9 mouse cellular contexts compared by ENCODE assay signal in genomic region chr19:11777191-11777865, GRCm38 (mm10). TPM values are rescaled to one million over a fixed set of nuclear protein-coding genes. Genes with fewer than 3 reads are reported as not detected.
DNase-seq lines count a peak whose midpoint lies in the region; ATAC-seq lines count a peak whose summit lies in the region.
"Had no signal": no experiment of that assay in that cellular context is flagged by ENCODE, and none has a peak within 500 bp of the region (broad histone marks: within the 10 kb centered on the region; RNA-seq: fewer than 3 reads in every experiment).

No protein-coding gene starts in this region.

- H3K27me3 ChIP-seq in kidney, embryonic 14.5 days (ENCODE audit: control insufficient read depth, insufficient read depth, low read length): no peaks in the 10 kb centered on the region
- no peaks in the 10 kb centered on the region for H3K27me3 ChIP-seq in forebrain, embryonic 13.5 days
- H3K27me3 ChIP-seq in limb, embryonic 11.5 days (ENCODE audit: control insufficient read depth, insufficient read depth, low read length): no peaks in the 10 kb centered on the region

- H3K4me1 ChIP-seq in kidney, embryonic 14.5 days (ENCODE audit: control insufficient read depth, insufficient read depth, low read length): no peaks in the 10 kb centered on the region
- H3K4me1 ChIP-seq in forebrain, embryonic 13.5 days: no peaks in the 10 kb centered on the region
- no peaks in the 10 kb centered on the region for H3K4me1 ChIP-seq in limb, embryonic 11.5 days (ENCODE audit: control insufficient read depth, insufficient read depth, low read length)

- H3K27ac ChIP-seq in kidney, embryonic 14.5 days (ENCODE audit: low read depth, low read length): no peak overlapping the region
- no peak overlapping the region for H3K27ac ChIP-seq in forebrain, embryonic 13.5 days
- no peak overlapping the region for H3K27ac ChIP-seq in limb, embryonic 11.5 days (replicated peaks; ENCODE audit: low read depth, low read length)

- WGBS in kidney, embryonic 14.5 days: 64% methylated on average over 7 of the region's 7 CpGs
- 66% methylated on average over 7 of the region's 7 CpGs for WGBS in forebrain, embryonic 13.5 days
- 70% methylated on average over 7 of the region's 7 CpGs for WGBS in limb, embryonic 11.5 days

- H3K9me3 ChIP-seq in kidney, embryonic 14.5 days (ENCODE audit: control insufficient read depth, low read length): no peaks in the 10 kb centered on the region
- no peaks in the 10 kb centered on the region for H3K9me3 ChIP-seq in forebrain, embryonic 13.5 days (replicated peaks)
- H3K9me3 ChIP-seq in limb, embryonic 11.5 days (ENCODE audit: control insufficient read depth, low read length): no peaks in the 10 kb centered on the region

- H3K4me3 ChIP-seq in kidney, embryonic 14.5 days (ENCODE audit: low read length): no peak overlapping the region
- H3K4me3 ChIP-seq in forebrain, embryonic 13.5 days: no peak overlapping the region
- no peak overlapping the region for H3K4me3 ChIP-seq in limb, embryonic 11.5 days (ENCODE audit: low read depth, low read length)

- ATAC-seq in kidney, embryonic 14.5 days (ENCODE audit: low FRiP score, low TSS enrichment): no peak
- peak; percentile 50; the same call in 1 of the 2 replicates for ATAC-seq in forebrain, embryonic 13.5 days
- ATAC-seq in limb, embryonic 11.5 days (ENCODE audit: insufficient number of reproducible peaks, low FRiP score, low TSS enrichment, low read depth): no peak

- peaks cover 25% of the 10 kb centered on the region for H3K36me3 ChIP-seq in kidney, embryonic 14.5 days (ENCODE audit: control insufficient read depth, insufficient read depth, low read length)
- H3K36me3 ChIP-seq in forebrain, embryonic 13.5 days (ENCODE audit: poor library complexity, severe bottlenecking): peaks cover 29% of the 10 kb centered on the region
- H3K36me3 ChIP-seq in limb, embryonic 11.5 days (ENCODE audit: control insufficient read depth, insufficient read depth, low read length): no peaks in the 10 kb centered on the region; the same call in 1 of the 2 replicates

- peak; percentile 75 for DNase-seq in kidney, adult 18-20 months
- peak; percentile 52 for DNase-seq in c-Kit-positive CD71-positive TER-119-negative erythroid progenitor cells, embryonic 14.5 days (ENCODE audit: low read depth)
- DNase-seq in induced T-regulatory cell, adult 2 months (ENCODE audit: low read depth): peak; percentile 82
- DNase-seq in limb, embryonic 11.5 days (ENCODE audit: low spot score): peak; percentile 78
- peak; percentile 78 for DNase-seq in naive thymus-derived CD4-positive, alpha-beta T cell, adult 2 months (ENCODE audit: low read depth)
- peak; percentile 49 to 83 for DNase-seq in spleen, postnatal 4 days (ENCODE audit: low spot score in 2 of 2)

- no peak overlapping the region for H3K4me2 ChIP-seq in kidney, embryonic 14.5 days (replicated peaks; ENCODE audit: low read depth, low read length)
- H3K4me2 ChIP-seq in forebrain, embryonic 13.5 days: no peak overlapping the region
- no peak overlapping the region for H3K4me2 ChIP-seq in limb, embryonic 11.5 days (ENCODE audit: low read depth, severe bottlenecking)

- H3K9ac ChIP-seq in kidney, embryonic 14.5 days (ENCODE audit: low read depth, low read length): no peak overlapping the region
- H3K9ac ChIP-seq in forebrain, embryonic 13.5 days: no peak overlapping the region
- H3K9ac ChIP-seq in limb, embryonic 11.5 days (ENCODE audit: low read length): no peak overlapping the region

RNA-seq across cellular contexts. Expression of gene Mrpl16, which starts 7.1 kb away (rescaled TPM):
- 59.8 and 64.9 TPM in 2 replicates for polyA plus RNA-seq in kidney, embryonic 14.5 days (2014; fragmentation: Nextera tagmentation; extraction: Ambion mirVana)
- polyA plus RNA-seq in forebrain, embryonic 13.5 days (2015; fragmentation: Nextera tagmentation; extraction: Ambion mirVana): 46.1 and 48.2 TPM in 2 replicates
- 54.5 and 55.1 TPM in 2 replicates for polyA plus RNA-seq in limb, embryonic 11.5 days (2014; fragmentation: Nextera tagmentation; extraction: Ambion mirVana)

RNA-seq across cellular contexts. Expression of gene Gif, which starts 30.0 kb away (rescaled TPM):
- polyA plus RNA-seq in kidney, embryonic 14.5 days (2014; fragmentation: Nextera tagmentation; extraction: Ambion mirVana): not detected in 2 replicates
- polyA plus RNA-seq in forebrain, embryonic 13.5 days (2015; fragmentation: Nextera tagmentation; extraction: Ambion mirVana): not detected in 2 replicates
- not detected in 2 replicates for polyA plus RNA-seq in limb, embryonic 11.5 days (2014; fragmentation: Nextera tagmentation; extraction: Ambion mirVana)
- polyA plus RNA-seq: liver, embryonic 16.5 days had no signal

RNA-seq across cellular contexts. Expression of gene Stx3, which starts 41.9 kb away (rescaled TPM):
- polyA plus RNA-seq in kidney, embryonic 14.5 days (2014; fragmentation: Nextera tagmentation; extraction: Ambion mirVana): 19.8 and 20.9 TPM in 2 replicates
- polyA plus RNA-seq in forebrain, embryonic 13.5 days (2015; fragmentation: Nextera tagmentation; extraction: Ambion mirVana): 6.5 and 8.2 TPM in 2 replicates
- polyA plus RNA-seq in limb, embryonic 11.5 days (2014; fragmentation: Nextera tagmentation; extraction: Ambion mirVana): 6.8 and 8.4 TPM in 2 replicates
